Mouse (Mus musculus) cerebellum, adult 2 months (tissue): Measurements from ENCODE around the gene Adcy1. TPM values are rescaled to one million over a fixed set of nuclear protein-coding genes. Genes with fewer than 3 reads are reported as not detected.

ENCODE experiments used
- DNase-seq, 2 experiments: peaks; one replicate each; pipeline ENCODE4 v3.0.0; 2021
- H3K27ac ChIP-seq: fragments of 200-500 bp; 2 replicates; pipeline ENCODE4 v1.5.1; 2012; ENCODE audit warnings: low read length, control low read depth, inconsistent platforms; ENCODE audit not compliant: insufficient read depth
- H3K27me3 ChIP-seq: fragments of 200-500 bp; 2 replicates; pipeline ENCODE4 v1.6.1; 2012; ENCODE audit warnings: inconsistent platforms, mild to moderate bottlenecking, low read length, moderate library complexity; ENCODE audit not compliant: control insufficient read depth, insufficient read depth
- H3K4me1 ChIP-seq: fragments of 200-500 bp; 2 replicates; pipeline ENCODE4 v1.6.1; 2011; ENCODE audit warnings: low read length; ENCODE audit not compliant: control insufficient read depth, insufficient read depth
- H3K4me3 ChIP-seq: fragments of 200-500 bp; replicated peaks from 2 replicates; pipeline ENCODE3; 2011; ENCODE audit warnings: mild to moderate bottlenecking, low read depth, low read length, control low read depth; ENCODE audit not compliant: insufficient read depth
- CTCF ChIP-seq: fragments of 200-500 bp; IDR thresholded peaks from 2 replicates; pipeline ENCODE4 v1.5.1; 2011; ENCODE audit warnings: low read depth, mild to moderate bottlenecking, control low read depth, low read length, moderate library complexity, borderline replicate concordance; ENCODE audit not compliant: insufficient read depth
- POLR2A ChIP-seq: fragments of 200-500 bp; IDR thresholded peaks from 2 replicates; pipeline ENCODE4 v1.6.1; 2011; ENCODE audit warnings: low read length, control low read depth, borderline replicate concordance; ENCODE audit not compliant: insufficient read depth
- WGBS: fragments of 180-500 bp; shearing (Covaris S2); methylation state at CpG from one replicate; pipeline ENCODE4 v1.1.7; 2018; 5-methylcytosine and 5-hydroxymethylcytosine counted together
- polyA plus RNA-seq: library from polyadenylated mRNA; depleted of rRNA; stranded (reverse); fragments of >200 nt; gene quantifications from 2 replicates; pipeline ENCODE4 v1.2.3, GENCODE M21; 2012

Adcy1 gene
- polyA plus RNA-seq, 1 experiment, result 258 TPM

- no peak for DNase-seq
- WGBS, result 69% methylated on average over 4 of the region's 4 CpGs
- peaks cover 5% of the 10 kb centered on the region for H3K4me1 ChIP-seq
- H3K27me3 ChIP-seq, result no peaks in the 10 kb centered on the region
- H3K4me3 ChIP-seq, result no peak overlapping the region
- H3K27ac ChIP-seq, result no peak overlapping the region
- TF ChIP-seq POLR2A (no peak), CTCF (no peak)
Observed at GRCm38 (mm10) chr11:7178724-7179123, 115.4 kb downstream of the Adcy1 start.

- TF ChIP-seq POLR2A (no peak), CTCF (no peak)
- H3K4me1 ChIP-seq, result peaks cover 5% of the 10 kb centered on the region
- no peaks in the 10 kb centered on the region for H3K27me3 ChIP-seq
- no peak for DNase-seq
- 54% methylated on average over 2 of the region's 2 CpGs for WGBS
- no peak overlapping the region for H3K4me3 ChIP-seq
- H3K27ac ChIP-seq, result no peak overlapping the region
Observed at GRCm38 (mm10) chr11:7179276-7179675, 116.0 kb downstream of the Adcy1 start.

- WGBS, result 38% methylated on average over 8 of the region's 8 CpGs
- H3K4me3 ChIP-seq, result no peak overlapping the region
- no peaks in the 10 kb centered on the region for H3K27me3 ChIP-seq
- H3K4me1 ChIP-seq, result peaks cover 10% of the 10 kb centered on the region
- no peak overlapping the region for H3K27ac ChIP-seq
- no peak for TF ChIP-seq POLR2A
- DNase-seq, result no peak
Observed at GRCm38 (mm10) chr11:7182409-7183042, 119.2 kb downstream of the Adcy1 start.

GRCm38 (mm10) chr11:7184420-7184819 is 121.1 kb downstream of the Adcy1 start:
- 28% methylated on average over 1 of the region's 1 CpGs for WGBS
- H3K27me3 ChIP-seq, result no peaks in the 10 kb centered on the region
- H3K4me3 ChIP-seq, result no peak overlapping the region
- H3K4me1 ChIP-seq, result peaks cover 10% of the 10 kb centered on the region
- no peak for DNase-seq
- no peak for TF ChIP-seq POLR2A
- no peak for TF ChIP-seq CTCF
- H3K27ac ChIP-seq, result no peak overlapping the region

GRCm38 (mm10) chr11:7187472-7187871 is 124.2 kb downstream of the Adcy1 start:
- 83% methylated on average over 8 of the region's 8 CpGs for WGBS
- Histone ChIP-seq H3K4me3 (no peak overlapping the region), H3K4me1 (peaks cover 10% of the 10 kb centered on the region), H3K27me3 (no peaks in the 10 kb centered on the region), H3K27ac (no peak overlapping the region)
- DNase-seq, result no peak
- no peak for TF ChIP-seq CTCF
- TF ChIP-seq POLR2A, result no peak

- Histone ChIP-seq H3K4me1 (peaks cover 10% of the 10 kb centered on the region), H3K27ac (no peak within 1 kb of the TSS), H3K27me3 (no peaks in the 10 kb centered on the region), H3K4me3 (no peak within 1 kb of the TSS)
- 67% methylated on average over 13 of the region's 13 CpGs for WGBS
- TF ChIP-seq POLR2A (no peak), CTCF (no peak)
- no peak for DNase-seq
Observed at GRCm38 (mm10) chr11:7188469-7188868, 125.2 kb downstream of the Adcy1 start, which contains the start of gene Gm11985. Gene Gm11985 (minus strand): TSS chr11:7188569.

- TF ChIP-seq POLR2A (no peak), CTCF (no peak)
- Histone ChIP-seq H3K27ac (no peak overlapping the region), H3K4me1 (no peaks in the 10 kb centered on the region), H3K4me3 (no peak overlapping the region), H3K27me3 (no peaks in the 10 kb centered on the region)
- WGBS, result 69% methylated on average over 6 of the region's 6 CpGs
- no peak for DNase-seq
Observed at GRCm38 (mm10) chr11:7192710-7193109, 129.4 kb downstream of the Adcy1 start.

- H3K4me1 ChIP-seq, result no peaks in the 10 kb centered on the region; the same call in 1 of the 2 replicates
- H3K27ac ChIP-seq, result no peak overlapping the region
- TF ChIP-seq POLR2A (no peak), CTCF (no peak)
- WGBS, result 84% methylated on average over 9 of the region's 9 CpGs
- DNase-seq, result no peak
- no peaks in the 10 kb centered on the region for H3K27me3 ChIP-seq
- H3K4me3 ChIP-seq, result no peak overlapping the region
Observed at GRCm38 (mm10) chr11:7193134-7193533, 129.8 kb downstream of the Adcy1 start.
